Mouse (Mus musculus) midbrain, embryonic 11.5 days (tissue): ENCODE data around the gene Fam160a1. TPM values are rescaled to one million over a fixed set of nuclear protein-coding genes. Genes with fewer than 3 reads are reported as not detected.
A peak's percentile ranks its signal among the peaks of the same experiment; 100 is the strongest.

Experiments used
- ATAC-seq: fragments of 200-750 bp; cut with Nextera tagmentation; 2 replicates; pipeline ENCODE4 v1.8.0; 2017; ENCODE audit warnings: moderate TSS enrichment, moderate library complexity; ENCODE audit not compliant: low FRiP score
- DNase-seq: peaks from one replicate; pipeline ENCODE4 v3.0.0; 2015; ENCODE audit warnings: low spot score; ENCODE audit errors: missing footprints
- H3K27ac ChIP-seq: fragments of 300-500 bp; sonication (generic); 2 replicates; pipeline ENCODE4 v1.5.1; 2014; ENCODE audit warnings: low read depth, low read length
- H3K27me3 ChIP-seq: fragments of 300-500 bp; sonication (generic); 2 replicates; pipeline ENCODE4 v1.6.1; 2014; ENCODE audit warnings: mild to moderate bottlenecking, low read length, moderate library complexity, mixed read lengths; ENCODE audit not compliant: control insufficient read depth, insufficient read depth
- H3K36me3 ChIP-seq: fragments of 300-500 bp; sonication (generic); 2 replicates; pipeline ENCODE4 v1.6.1; 2014; ENCODE audit warnings: mild to moderate bottlenecking, low read length, moderate library complexity, mixed read lengths; ENCODE audit not compliant: control insufficient read depth, insufficient read depth
- H3K4me1 ChIP-seq: fragments of 300-500 bp; sonication (generic); 2 replicates; pipeline ENCODE4 v1.6.1; 2014; ENCODE audit warnings: low read length; ENCODE audit not compliant: control insufficient read depth, insufficient read depth
- H3K4me2 ChIP-seq: fragments of 300-500 bp; sonication (generic); 2 replicates; pipeline ENCODE4 v1.6.1; 2014; ENCODE audit warnings: mild to moderate bottlenecking, moderate library complexity
- H3K4me3 ChIP-seq: fragments of 300-500 bp; sonication (generic); 2 replicates; pipeline ENCODE4 v1.5.1; 2014; ENCODE audit warnings: low read depth, low read length
- H3K9ac ChIP-seq: fragments of 300-500 bp; sonication (generic); 2 replicates; pipeline ENCODE4 v1.6.1; 2014; ENCODE audit warnings: low read length
- H3K9me3 ChIP-seq: fragments of 300-500 bp; sonication (generic); 2 replicates; pipeline ENCODE4 v1.6.1; 2016; ENCODE audit warnings: low read length; ENCODE audit not compliant: control insufficient read depth
- WGBS: fragments of 180-500 bp; shearing (Covaris S2); extraction: QIAGEN DNeasy Blood & Tissue Kit; methylation state at CpG from one replicate; pipeline ENCODE4 v1.1.7; 2014; 5-methylcytosine and 5-hydroxymethylcytosine counted together
- polyA plus RNA-seq: library from polyadenylated mRNA; unstranded; fragments of >200 nt; fragmentation: Nextera tagmentation; extraction: Ambion mirVana; gene quantifications from 2 replicates; pipeline ENCODE4 v1.2.1, GENCODE M21; 2014

Gene Fam160a1
- polyA plus RNA-seq, 1 experiment from 2014 or later = 0.48 TPM

- no peak overlapping the region for H3K27ac ChIP-seq
- WGBS = 92% methylated on average over 6 of the region's 6 CpGs
- no peak overlapping the region for H3K4me2 ChIP-seq
- no peaks in the 10 kb centered on the region for H3K9me3 ChIP-seq
- no peaks in the 10 kb centered on the region for H3K4me1 ChIP-seq
- no peak for DNase-seq
- ATAC-seq = no peak
- H3K4me3 ChIP-seq = no peak overlapping the region
- no peaks in the 10 kb centered on the region for H3K27me3 ChIP-seq
- H3K9ac ChIP-seq = no peak overlapping the region
- H3K36me3 ChIP-seq = no peaks in the 10 kb centered on the region
These were observed 149.4 kb downstream of the Fam160a1 start for GRCm38 (mm10) chr3:85667683-85668082.

- Histone ChIP-seq H3K9ac (no peak overlapping the region), H3K27me3 (no peaks in the 10 kb centered on the region), H3K4me1 (no peaks in the 10 kb centered on the region), H3K36me3 (no peaks in the 10 kb centered on the region), H3K27ac (no peak overlapping the region), H3K9me3 (no peaks in the 10 kb centered on the region), H3K4me2 (no peak overlapping the region), H3K4me3 (no peak overlapping the region)
- WGBS = 88% methylated on average over 12 of the region's 12 CpGs
- ATAC-seq (no peak), DNase-seq (no peak)
These were observed 150.4 kb downstream of the Fam160a1 start for GRCm38 (mm10) chr3:85666736-85667135.

- no peak overlapping the region for H3K4me3 ChIP-seq
- DNase-seq (peak; percentile 51), ATAC-seq (no peak)
- H3K4me1 ChIP-seq = no peaks in the 10 kb centered on the region
- H3K36me3 ChIP-seq = no peaks in the 10 kb centered on the region
- no peak overlapping the region for H3K4me2 ChIP-seq
- H3K27ac ChIP-seq = no peak overlapping the region
- H3K9me3 ChIP-seq = no peaks in the 10 kb centered on the region
- 68% methylated on average over 3 of the region's 3 CpGs for WGBS
- H3K27me3 ChIP-seq = no peaks in the 10 kb centered on the region
- H3K9ac ChIP-seq = no peak overlapping the region
These were observed 150.9 kb downstream of the Fam160a1 start for GRCm38 (mm10) chr3:85666166-85666565.

- no peaks in the 10 kb centered on the region for H3K36me3 ChIP-seq
- DNase-seq (peak; percentile 61), ATAC-seq (no peak)
- no peak overlapping the region for H3K27ac ChIP-seq
- H3K4me2 ChIP-seq = no peak overlapping the region
- H3K4me3 ChIP-seq = no peak overlapping the region
- H3K9ac ChIP-seq = no peak overlapping the region
- H3K27me3 ChIP-seq = no peaks in the 10 kb centered on the region
- H3K9me3 ChIP-seq = no peaks in the 10 kb centered on the region
- no peaks in the 10 kb centered on the region for H3K4me1 ChIP-seq
- 93% methylated on average over 10 of the region's 10 CpGs for WGBS
These were observed 152.4 kb downstream of the Fam160a1 start for GRCm38 (mm10) chr3:85664591-85665171.

GRCm38 (mm10) chr3:85663826-85664225, 153.3 kb downstream of the Fam160a1 start:
- Histone ChIP-seq H3K27ac (no peak overlapping the region), H3K27me3 (no peaks in the 10 kb centered on the region), H3K4me1 (no peaks in the 10 kb centered on the region), H3K4me3 (no peak overlapping the region), H3K36me3 (no peaks in the 10 kb centered on the region), H3K9ac (no peak overlapping the region), H3K4me2 (no peak overlapping the region), H3K9me3 (no peaks in the 10 kb centered on the region)
- WGBS = 75% methylated on average over 5 of the region's 5 CpGs
- DNase-seq (peak; percentile 37), ATAC-seq (no peak)

- Histone ChIP-seq H3K4me2 (no peak overlapping the region), H3K4me3 (no peak overlapping the region), H3K27me3 (no peaks in the 10 kb centered on the region), H3K27ac (no peak overlapping the region), H3K4me1 (no peaks in the 10 kb centered on the region), H3K9ac (no peak overlapping the region), H3K9me3 (no peaks in the 10 kb centered on the region), H3K36me3 (no peaks in the 10 kb centered on the region)
- ATAC-seq (no peak), DNase-seq (peak; percentile 61)
- 84% methylated on average over 10 of the region's 10 CpGs for WGBS
These were observed 154.9 kb downstream of the Fam160a1 start for GRCm38 (mm10) chr3:85661926-85662813.

- Histone ChIP-seq H3K9me3 (no peaks in the 10 kb centered on the region), H3K4me2 (no peak overlapping the region), H3K27me3 (no peaks in the 10 kb centered on the region), H3K9ac (no peak overlapping the region), H3K4me3 (no peak overlapping the region), H3K4me1 (no peaks in the 10 kb centered on the region), H3K36me3 (no peaks in the 10 kb centered on the region), H3K27ac (no peak overlapping the region)
- DNase-seq (no peak), ATAC-seq (no peak)
- WGBS = 89% methylated on average over 7 of the region's 7 CpGs
These were observed 157.4 kb downstream of the Fam160a1 start for GRCm38 (mm10) chr3:85659681-85660080.

GRCm38 (mm10) chr3:85655538-85655937, 161.6 kb downstream of the Fam160a1 start:
- 93% methylated on average over 3 of the region's 3 CpGs for WGBS
- no peaks in the 10 kb centered on the region for H3K36me3 ChIP-seq
- no peak for DNase-seq
- H3K27ac ChIP-seq = no peak overlapping the region
- H3K9me3 ChIP-seq = no peaks in the 10 kb centered on the region
- no peak for ATAC-seq
- no peak overlapping the region for H3K9ac ChIP-seq
- H3K4me2 ChIP-seq = no peak overlapping the region
- no peaks in the 10 kb centered on the region for H3K4me1 ChIP-seq
- H3K27me3 ChIP-seq = no peaks in the 10 kb centered on the region
- no peak overlapping the region for H3K4me3 ChIP-seq
